Mouse (Mus musculus): ENCODE data around the gene Jmjd8. TPM values are rescaled to one million over a fixed set of nuclear protein-coding genes. Genes with fewer than 3 reads are reported as not detected.

The Jmjd8 gene
- polyA plus RNA-seq, 1 experiment: 10.8 TPM

DNA sequence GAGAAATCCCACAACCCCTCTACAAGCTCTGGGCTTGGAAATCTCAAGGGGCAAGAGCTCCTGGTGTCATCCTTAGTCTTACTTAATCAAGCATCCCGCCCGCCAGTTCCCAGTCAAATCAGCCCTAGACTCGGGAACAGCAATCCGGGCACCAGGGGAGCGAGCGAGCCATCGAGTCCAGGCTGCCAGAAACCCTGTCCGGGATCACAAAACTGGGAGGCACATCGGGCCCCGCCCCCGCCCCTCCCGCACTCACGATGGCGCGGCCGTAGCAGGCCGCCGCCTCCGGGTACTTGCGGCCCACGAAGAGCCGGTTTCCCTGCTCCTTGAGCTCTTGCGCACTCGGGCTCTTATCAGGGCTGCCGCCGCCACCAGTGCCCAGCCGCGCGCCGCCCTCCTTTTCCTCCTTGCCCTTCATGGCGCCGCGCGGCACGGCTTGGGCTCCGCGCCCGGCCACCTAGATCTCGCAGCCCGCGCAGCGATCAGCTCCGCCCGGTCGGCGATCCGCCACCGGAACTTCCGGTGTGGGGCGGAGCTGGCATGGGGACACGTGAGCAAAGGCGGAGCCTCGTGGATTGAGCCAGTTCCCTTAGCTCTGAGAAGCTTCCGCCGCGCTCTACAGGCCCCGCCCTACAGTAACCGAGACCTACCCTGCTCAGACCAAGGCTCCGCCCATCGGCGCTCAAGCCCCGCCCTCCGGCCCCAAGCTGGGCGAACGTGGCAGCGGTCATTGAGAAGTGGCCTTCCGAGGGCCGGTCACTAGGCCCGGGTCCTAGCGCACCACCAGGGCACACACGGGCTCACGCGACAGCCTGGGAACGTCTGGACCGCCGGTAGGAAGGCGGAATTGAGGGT, 4.0 kb downstream of the Jmjd8 start:
- Histone ChIP-seq H3K36me3 (ENCODE audit: control insufficient read depth, insufficient read depth) (peaks cover 27% of the 10 kb centered on the region), H3K27me3 (ENCODE audit: control insufficient read depth, insufficient read depth, insufficient read length) (no peaks in the 10 kb centered on the region), H3ac (ENCODE audit: control insufficient read depth, insufficient read length, low read depth) (peak overlapping the region; percentile 75), H3K79me3 (ENCODE audit: low read depth) (peaks cover 27% of the 10 kb centered on the region), H3K4me3 (ENCODE audit: insufficient read depth, poor library complexity, severe bottlenecking) (peak overlapping the region; percentile 79), H3K79me2 (ENCODE audit: control insufficient read depth, insufficient read depth) (peaks cover 51% of the 10 kb centered on the region)
- no peak for TF ChIP-seq FOSL1 (IDR thresholded peaks at IDR 0.05; ENCODE audit: insufficient read depth, low read length, poor library complexity, severe bottlenecking)
- TF ChIP-seq MAX (IDR thresholded peaks at IDR 0.05): peak; percentile 44
- TF ChIP-seq MYOD1 (IDR thresholded peaks at IDR 0.05; ENCODE audit: control insufficient read depth, insufficient read length, low read depth): no peak
- no peak for TF ChIP-seq CTCF (IDR thresholded peaks at IDR 0.05; ENCODE audit: control insufficient read depth, insufficient read depth, insufficient read length)
- no peak for TF ChIP-seq MYOG (IDR thresholded peaks at IDR 0.05; ENCODE audit: control insufficient read depth, extremely low read depth, insufficient read length)
- no peak for TF ChIP-seq CEBPB (IDR thresholded peaks at IDR 0.05; ENCODE audit: low read depth)
- TF ChIP-seq USF1 (IDR thresholded peaks at IDR 0.05; ENCODE audit: low read depth): peak; percentile 94

DNA sequence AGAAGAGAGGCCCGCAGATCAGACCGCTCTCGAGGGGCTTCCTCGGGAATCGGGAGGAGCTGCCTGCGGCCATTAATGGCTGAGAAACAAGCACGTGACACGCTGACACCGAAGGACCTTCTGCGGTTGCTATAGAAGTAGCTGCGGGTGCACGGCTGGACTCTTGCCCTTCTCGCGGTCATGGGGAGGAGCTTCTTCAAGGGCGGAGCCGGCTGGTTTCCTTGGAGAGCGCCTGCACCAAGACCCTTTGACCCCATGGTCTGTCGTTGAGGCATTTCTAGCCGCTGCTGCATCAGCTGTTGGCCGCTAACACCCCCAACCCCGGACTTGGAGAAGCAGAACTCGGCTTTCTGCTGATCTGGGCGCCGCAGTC, 4.6 kb downstream of the Jmjd8 start, which contains the start of gene Stub1:
TSS of gene Stub1 (minus strand) at position 114 of the 373 bp plus-strand sequence.
- peak within 1 kb of the TSS; percentile 75 for H3ac ChIP-seq (ENCODE audit: control insufficient read depth, insufficient read length, low read depth)
- H3K27me3 ChIP-seq (ENCODE audit: control insufficient read depth, insufficient read depth, insufficient read length): no peaks in the 10 kb centered on the region
- H3K36me3 ChIP-seq (ENCODE audit: control insufficient read depth, insufficient read depth): peaks cover 33% of the 10 kb centered on the region
- TF ChIP-seq CEBPB (IDR thresholded peaks at IDR 0.05; ENCODE audit: low read depth): no peak
- peak; percentile 88 for TF ChIP-seq USF1 (IDR thresholded peaks at IDR 0.05; ENCODE audit: low read depth)
- H3K4me3 ChIP-seq (ENCODE audit: insufficient read depth, poor library complexity, severe bottlenecking): peak within 1 kb of the TSS; percentile 79
- peaks cover 51% of the 10 kb centered on the region for H3K79me2 ChIP-seq (ENCODE audit: control insufficient read depth, insufficient read depth)
- H3K79me3 ChIP-seq (ENCODE audit: low read depth): peaks cover 27% of the 10 kb centered on the region

- Histone ChIP-seq H3K36me3 (ENCODE audit: control insufficient read depth, insufficient read depth) (peaks cover 38% of the 10 kb centered on the region), H3K27me3 (ENCODE audit: control insufficient read depth, insufficient read depth, insufficient read length) (no peaks in the 10 kb centered on the region), H3K4me3 (ENCODE audit: insufficient read depth, poor library complexity, severe bottlenecking) (peak overlapping the region; percentile 79), H3K79me2 (ENCODE audit: control insufficient read depth, insufficient read depth) (peaks cover 51% of the 10 kb centered on the region), H3ac (ENCODE audit: control insufficient read depth, insufficient read length, low read depth) (peak overlapping the region; percentile 55), H3K79me3 (ENCODE audit: low read depth) (peaks cover 27% of the 10 kb centered on the region)
- TF ChIP-seq MAX (IDR thresholded peaks at IDR 0.05) (no peak), CTCF (IDR thresholded peaks at IDR 0.05; ENCODE audit: control insufficient read depth, insufficient read depth, insufficient read length) (no peak), FOSL1 (IDR thresholded peaks at IDR 0.05; ENCODE audit: insufficient read depth, low read length, poor library complexity, severe bottlenecking) (no peak), CEBPB (IDR thresholded peaks at IDR 0.05; ENCODE audit: low read depth) (no peak), USF1 (IDR thresholded peaks at IDR 0.05; ENCODE audit: low read depth) (no peak), MYOG (IDR thresholded peaks at IDR 0.05; ENCODE audit: control insufficient read depth, extremely low read depth, insufficient read length) (no peak), MYOD1 (IDR thresholded peaks at IDR 0.05; ENCODE audit: control insufficient read depth, insufficient read length, low read depth) (no peak)
These were observed 5.4 kb downstream of the Jmjd8 start for GRCm38 (mm10) chr17:25833961-25834594.

DNA sequence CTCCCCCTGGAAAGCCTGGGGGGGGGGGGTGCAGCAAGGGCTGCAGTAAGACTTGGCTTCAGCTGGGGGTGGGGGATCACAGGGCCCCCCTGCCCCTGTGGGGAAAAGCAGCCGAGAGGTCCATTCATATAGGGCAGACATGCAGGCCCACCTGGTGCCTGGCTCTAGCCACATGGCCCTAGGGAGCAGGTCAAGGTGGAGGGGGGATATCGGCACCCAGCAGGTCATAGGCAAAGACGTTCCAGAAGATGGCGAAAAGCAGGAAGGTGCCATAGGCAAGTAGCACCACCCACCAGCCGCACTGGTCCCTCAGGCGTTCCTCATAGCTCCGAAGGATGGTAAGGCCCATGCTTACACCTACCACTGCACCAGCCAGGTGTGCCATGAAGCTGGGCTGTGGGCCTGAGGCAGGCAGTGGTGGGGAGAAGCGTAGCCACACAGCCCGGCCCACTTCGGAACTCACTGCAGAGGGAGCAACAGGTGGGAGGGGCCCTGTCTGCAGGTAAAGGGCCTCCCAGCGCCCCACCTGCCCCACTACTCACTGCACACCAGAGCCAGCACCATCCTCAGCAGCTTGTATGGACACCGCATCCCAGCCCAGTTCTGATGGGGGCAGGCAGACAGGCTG, 6.0 kb downstream of the Jmjd8 start:
- Histone ChIP-seq H3K4me3 (ENCODE audit: insufficient read depth, poor library complexity, severe bottlenecking) (peak overlapping the region; percentile 79), H3K79me2 (ENCODE audit: control insufficient read depth, insufficient read depth) (peaks cover 51% of the 10 kb centered on the region), H3K79me3 (ENCODE audit: low read depth) (peaks cover 27% of the 10 kb centered on the region), H3ac (ENCODE audit: control insufficient read depth, insufficient read length, low read depth) (no peak overlapping the region), H3K36me3 (ENCODE audit: control insufficient read depth, insufficient read depth) (peaks cover 39% of the 10 kb centered on the region), H3K27me3 (ENCODE audit: control insufficient read depth, insufficient read depth, insufficient read length) (no peaks in the 10 kb centered on the region)
- no peak for TF ChIP-seq FOSL1 (IDR thresholded peaks at IDR 0.05; ENCODE audit: insufficient read depth, low read length, poor library complexity, severe bottlenecking)

GRCm38 (mm10) chr17:25835301-25835700, 6.6 kb downstream of the Jmjd8 start:
- Histone ChIP-seq H3K79me3 (ENCODE audit: low read depth) (peaks cover 27% of the 10 kb centered on the region), H3K79me2 (ENCODE audit: control insufficient read depth, insufficient read depth) (peaks cover 47% of the 10 kb centered on the region), H3K27me3 (ENCODE audit: control insufficient read depth, insufficient read depth, insufficient read length) (no peaks in the 10 kb centered on the region), H3ac (ENCODE audit: control insufficient read depth, insufficient read length, low read depth) (no peak overlapping the region), H3K36me3 (ENCODE audit: control insufficient read depth, insufficient read depth) (peaks cover 35% of the 10 kb centered on the region), H3K4me3 (ENCODE audit: insufficient read depth, poor library complexity, severe bottlenecking) (no peak overlapping the region)
- TF ChIP-seq MYOD1 (IDR thresholded peaks at IDR 0.05; ENCODE audit: control insufficient read depth, insufficient read length, low read depth): no peak
- TF ChIP-seq USF1 (IDR thresholded peaks at IDR 0.05; ENCODE audit: low read depth): no peak
- TF ChIP-seq FOSL1 (IDR thresholded peaks at IDR 0.05; ENCODE audit: insufficient read depth, low read length, poor library complexity, severe bottlenecking): no peak
- no peak for TF ChIP-seq CEBPB (IDR thresholded peaks at IDR 0.05; ENCODE audit: low read depth)
- no peak for TF ChIP-seq MAX (IDR thresholded peaks at IDR 0.05)
- no peak for TF ChIP-seq MYOG (IDR thresholded peaks at IDR 0.05; ENCODE audit: control insufficient read depth, extremely low read depth, insufficient read length)
- TF ChIP-seq CTCF (IDR thresholded peaks at IDR 0.05; ENCODE audit: control insufficient read depth, insufficient read depth, insufficient read length): no peak
